Mouse (Mus musculus) spleen, adult 2 months (tissue): ENCODE data around the gene Sema5a.

Experiments used
- CTCF ChIP-seq: fragments of 200-500 bp; IDR thresholded peaks from 2 replicates; pipeline ENCODE4 v1.5.1; 2011; ENCODE audit warnings: mild to moderate bottlenecking, inconsistent platforms; ENCODE audit not compliant: insufficient read depth, insufficient read length, insufficient replicate concordance; ENCODE audit errors: extremely low read depth
- POLR2A ChIP-seq: fragments of 200-500 bp; IDR thresholded peaks from 2 replicates; pipeline ENCODE4 v1.6.1; 2011; ENCODE audit warnings: low read depth, low read length, inconsistent platforms

DNA sequence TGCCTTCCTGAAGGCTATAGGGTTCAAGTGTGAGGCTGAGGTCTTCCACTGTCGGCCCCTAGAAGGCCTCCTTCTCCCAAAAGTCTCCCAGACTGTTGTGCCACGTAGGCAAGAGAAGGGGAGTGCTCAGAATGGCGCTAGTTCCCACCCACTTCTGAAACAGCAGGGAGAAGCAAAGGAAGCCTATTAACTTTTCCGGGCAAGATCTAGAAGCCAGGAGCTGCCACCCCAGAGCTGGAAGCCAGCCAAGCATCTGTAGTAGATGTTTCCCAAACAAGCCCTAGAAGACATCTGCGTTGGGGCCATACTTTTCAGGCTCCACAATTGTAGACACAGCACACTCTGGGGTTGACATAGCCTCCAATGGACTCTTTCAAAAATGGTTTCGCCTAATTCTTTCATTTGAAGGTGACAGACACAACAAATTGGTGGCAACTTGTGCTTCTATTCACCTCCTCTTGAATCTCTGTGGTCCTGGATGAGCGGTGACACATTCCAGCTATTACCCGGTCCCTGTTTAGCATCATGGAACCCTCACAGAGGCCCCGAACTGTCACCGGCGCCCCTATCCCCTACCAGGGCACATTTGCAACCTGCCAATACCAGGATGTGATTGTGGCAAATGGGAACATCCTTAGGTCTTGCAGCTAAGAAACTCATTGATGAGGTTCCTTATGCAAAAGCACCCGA, 1.4 kb upstream of the Sema5a start:
- TF ChIP-seq CTCF (no peak), POLR2A (no peak)
